Mouse (Mus musculus): ENCODE measurements around the gene Khdc4.

The Khdc4 gene

DNA sequence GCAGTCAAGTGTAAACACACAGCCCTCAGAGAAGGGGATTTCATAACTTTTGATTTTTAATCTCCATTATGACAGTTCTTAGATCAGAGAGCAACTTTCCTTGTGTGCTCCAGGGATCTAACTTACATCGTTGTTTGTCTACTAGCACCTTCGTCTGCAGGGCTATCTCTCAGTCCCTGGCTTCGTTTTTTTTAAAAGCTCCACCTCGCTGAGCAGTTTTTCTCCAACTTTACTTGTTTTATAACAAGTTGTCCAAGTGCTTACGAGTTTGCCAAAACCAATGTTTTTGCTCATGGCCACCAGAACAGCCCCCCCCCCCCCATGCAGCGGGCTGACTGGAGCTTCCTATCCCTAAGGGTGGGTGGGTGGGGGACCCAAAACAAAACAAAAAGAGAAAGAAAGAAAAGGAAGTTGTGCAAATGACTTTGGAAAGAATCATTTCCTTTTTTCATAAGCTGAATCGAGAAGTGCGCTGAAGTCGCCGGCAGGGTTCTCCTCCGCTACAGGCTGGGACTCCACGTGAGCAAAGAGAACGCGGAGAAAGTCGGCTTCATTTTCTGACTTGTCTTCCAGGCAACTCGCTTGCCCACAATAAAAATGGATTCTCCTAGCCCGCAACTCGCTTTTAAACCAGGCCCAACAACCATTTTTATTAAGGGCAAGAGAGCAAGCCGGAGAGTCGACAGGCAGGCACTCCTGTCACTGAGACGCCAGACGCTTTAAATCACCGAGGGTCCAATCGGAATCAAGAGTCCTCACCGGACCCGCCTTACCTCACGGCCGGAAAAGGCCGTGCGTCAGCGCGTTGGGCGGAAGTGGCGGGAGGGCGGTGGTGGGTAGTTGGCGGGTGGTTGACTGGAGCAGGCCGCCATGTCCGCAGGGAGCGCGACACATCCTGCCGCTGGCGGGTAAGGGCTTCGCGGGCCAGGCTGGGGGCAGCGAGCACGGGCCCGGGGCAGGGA lies at the start of gene Khdc4:
Khdc4 (plus strand) TSS at position 824 of the 962 bp plus-strand sequence.
- peak; percentile 97 for DNase-seq (ENCODE audit: low read depth)

DNA sequence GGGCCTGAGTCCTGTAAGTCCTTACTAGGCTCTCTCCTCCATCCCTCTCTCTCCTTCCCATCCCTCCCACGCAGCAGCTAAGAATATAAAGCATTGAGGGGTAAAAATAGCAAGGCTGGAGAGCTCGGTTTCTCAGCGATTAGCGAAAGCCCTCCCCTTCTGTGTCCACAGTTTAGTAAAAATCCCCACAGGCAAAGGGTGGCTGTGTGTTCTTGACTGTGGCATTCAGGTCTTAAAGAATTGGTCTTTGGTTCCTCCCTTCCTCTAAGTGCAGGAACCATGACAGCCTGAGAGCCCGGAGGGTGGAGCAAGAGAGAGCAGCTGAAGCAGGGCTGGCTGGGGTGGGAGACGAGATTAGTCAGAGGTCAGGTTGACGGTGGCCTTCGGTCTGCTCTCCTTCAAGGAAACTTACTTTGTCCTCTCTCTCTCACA lies 49.0 kb upstream of the Khdc4 start:
- DNase-seq (ENCODE audit: low read depth) = no peak

DNA sequence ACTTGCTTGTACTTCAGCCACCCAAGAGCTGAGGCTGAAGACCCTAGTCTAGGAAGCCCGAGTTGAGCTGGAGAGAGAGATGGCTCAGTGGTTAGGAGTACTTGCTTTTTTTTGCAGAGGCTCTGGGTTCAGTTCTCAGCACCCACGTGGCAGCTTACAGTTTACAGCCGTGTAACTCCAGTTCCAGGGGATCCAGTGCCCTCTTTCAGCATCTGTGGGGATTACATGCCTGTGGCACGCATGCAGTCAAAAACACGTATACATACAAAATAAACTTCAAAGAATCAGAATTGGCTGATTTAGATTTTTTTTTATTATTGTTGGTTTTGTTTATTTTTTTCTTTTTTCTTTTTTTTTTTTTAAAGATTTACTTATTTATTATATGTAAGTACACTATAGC lies 48.5 kb upstream of the Khdc4 start:
- DNase-seq (ENCODE audit: low read depth) = no peak

DNA sequence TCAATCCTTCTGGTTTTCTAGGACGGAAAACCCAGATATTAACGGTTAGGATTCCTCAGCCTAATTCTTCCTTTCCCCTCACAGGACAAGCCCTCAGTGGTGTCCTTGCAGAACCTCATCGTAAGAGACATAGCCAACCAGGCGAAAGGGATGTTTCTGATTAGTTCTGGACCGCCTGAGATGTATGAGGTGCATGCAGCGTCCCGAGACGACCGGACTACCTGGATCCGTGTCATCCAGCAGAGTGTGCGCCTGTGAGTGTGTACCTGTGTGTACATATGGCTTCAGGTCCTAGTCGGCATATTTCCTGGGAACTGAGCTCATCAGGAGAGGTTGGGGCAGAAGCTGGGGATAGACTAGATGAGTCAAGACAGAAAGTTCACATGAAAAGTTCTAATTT lies 46.4 kb upstream of the Khdc4 start:
- DNase-seq (ENCODE audit: low read depth) = no peak

DNA sequence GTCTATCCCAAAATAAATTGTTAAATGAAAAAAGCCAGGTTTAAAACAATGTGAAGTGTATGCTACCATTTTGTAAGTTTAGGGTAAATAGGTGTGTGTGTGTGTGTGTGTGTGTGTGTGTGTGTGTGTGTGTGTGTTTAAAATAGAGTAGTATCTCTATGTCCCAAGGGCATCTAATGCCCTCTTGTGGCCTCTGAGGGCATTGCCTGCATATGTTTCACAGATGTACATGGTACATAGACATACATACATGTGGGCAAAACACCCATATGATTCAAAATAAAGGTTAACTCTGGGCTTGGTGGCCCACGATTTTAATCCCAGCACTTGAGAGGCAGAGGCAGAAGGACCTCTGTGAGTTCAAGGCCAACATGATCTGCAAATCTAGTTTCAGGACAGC lies 44.9 kb upstream of the Khdc4 start:
- DNase-seq (ENCODE audit: low read depth) = peak; percentile 89

DNA sequence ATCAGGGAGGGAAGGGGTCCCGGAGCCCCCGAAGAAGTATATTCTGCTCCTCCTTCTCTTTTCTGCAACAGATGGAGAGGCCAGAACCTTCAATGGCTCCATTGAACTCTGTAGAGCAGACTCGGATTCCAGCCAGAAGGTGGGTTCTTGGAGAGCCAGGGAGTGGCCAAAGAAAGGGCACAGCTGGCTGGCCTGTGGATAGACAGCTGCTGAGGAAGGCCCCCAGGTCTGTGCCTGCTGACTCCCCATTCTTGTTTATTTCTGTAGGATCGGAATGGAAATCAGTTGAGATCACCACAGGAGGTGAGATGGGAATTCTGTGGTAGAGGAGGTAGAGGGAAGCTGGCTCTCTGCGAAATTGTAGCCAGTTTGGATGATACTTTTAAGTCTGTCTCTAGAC lies 42.5 kb upstream of the Khdc4 start:
- no peak for DNase-seq (ENCODE audit: low read depth)

DNA sequence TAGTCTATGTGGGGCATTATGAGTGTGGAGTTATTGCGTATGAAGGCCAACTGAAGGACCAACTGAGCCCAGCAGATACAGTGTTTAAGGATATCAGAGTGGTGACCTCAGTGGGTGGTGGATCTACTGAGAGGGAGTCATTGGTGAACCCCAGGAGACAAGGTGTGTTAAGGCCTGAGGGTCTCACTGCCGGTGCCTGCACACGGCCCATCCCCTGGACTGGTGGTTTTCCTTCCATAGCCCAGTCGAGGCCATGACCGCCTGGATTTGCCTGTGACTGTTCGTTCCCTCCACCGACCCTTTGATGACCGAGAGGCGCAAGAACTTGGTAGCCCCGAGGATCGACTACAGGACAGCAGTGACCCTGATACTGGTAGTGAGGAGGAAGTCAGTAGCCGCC lies 39.7 kb upstream of the Khdc4 start:
- no peak for DNase-seq (ENCODE audit: low read depth)

DNA sequence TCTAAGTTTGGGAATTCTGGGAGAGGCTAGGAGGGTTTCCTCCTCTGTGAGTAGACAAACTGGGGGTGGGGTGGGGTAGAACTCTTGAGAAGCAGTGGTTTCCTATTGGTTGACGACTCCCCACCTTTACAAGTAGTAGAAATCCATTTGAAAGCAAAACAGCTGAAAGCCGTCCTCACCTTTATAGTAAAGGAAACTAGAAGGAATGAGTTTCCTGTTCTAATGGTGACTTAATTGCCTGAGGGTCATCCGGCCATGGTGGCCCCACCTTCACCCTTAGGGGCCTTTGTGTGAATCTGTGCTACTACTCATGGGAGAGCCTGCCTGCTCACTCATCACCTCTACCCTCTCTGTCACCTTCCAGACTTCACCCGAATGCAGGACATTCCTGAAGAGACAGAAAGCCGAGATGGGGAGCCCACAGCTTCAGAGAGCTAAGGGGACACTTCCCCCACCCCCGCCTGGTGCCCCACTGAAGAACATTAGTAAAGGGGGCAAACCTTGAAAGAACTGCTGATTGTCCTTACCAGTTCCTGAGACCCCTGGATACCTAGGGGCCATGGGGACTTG lies 39.1 kb upstream of the Khdc4 start:
- no peak for DNase-seq (ENCODE audit: low read depth)

DNA sequence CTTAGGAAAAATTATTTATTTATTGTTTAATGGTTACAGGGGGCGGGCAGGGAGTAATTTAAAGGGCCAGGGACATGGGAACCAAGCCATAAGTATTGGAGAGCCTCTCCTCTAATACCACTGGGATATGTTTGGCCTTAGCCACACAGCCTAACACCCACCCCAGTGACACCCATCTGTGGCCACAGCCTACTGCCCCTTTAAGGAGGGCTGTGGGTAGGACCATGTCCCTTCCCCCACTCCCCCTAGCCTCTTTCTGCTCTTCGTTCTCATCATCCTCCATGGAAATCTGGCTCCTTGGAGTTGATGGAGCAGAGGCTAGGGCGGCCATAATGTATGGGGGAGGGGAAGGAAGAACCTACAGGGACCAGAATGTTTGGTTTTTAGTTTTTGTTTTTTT lies 38.5 kb upstream of the Khdc4 start:
- DNase-seq (ENCODE audit: low read depth) = no peak

DNA sequence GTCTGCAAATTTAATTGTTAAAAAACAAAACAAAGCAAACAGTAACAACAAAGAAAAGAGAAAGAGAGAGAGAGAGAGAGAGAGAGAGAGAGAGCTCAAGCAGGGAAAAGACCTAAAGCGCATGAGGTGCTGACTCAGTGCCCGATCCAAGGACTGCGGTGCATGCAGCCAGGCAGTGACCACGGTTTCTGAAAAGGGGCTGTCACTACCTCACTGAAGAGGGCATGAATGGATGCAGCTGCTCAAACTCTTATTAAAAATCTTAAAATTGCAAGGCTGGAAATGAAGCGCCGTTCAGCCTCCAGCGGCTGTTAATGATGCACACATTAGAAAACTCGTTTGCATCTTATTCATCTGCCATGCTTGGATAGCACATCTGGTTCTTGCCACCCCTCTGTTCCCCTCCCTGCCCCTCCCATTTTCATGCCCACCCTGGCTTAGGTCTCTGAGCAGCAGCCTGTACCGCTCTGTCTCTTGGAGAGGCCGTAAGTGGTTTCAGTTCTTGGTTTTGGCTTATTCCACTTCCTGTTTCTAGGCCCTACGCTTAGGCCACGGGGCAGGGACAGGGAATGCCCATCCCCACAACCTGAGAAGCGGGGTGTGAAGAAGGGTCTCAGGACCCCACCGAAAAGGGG lies 37.7 kb upstream of the Khdc4 start:
- DNase-seq (ENCODE audit: low read depth) = no peak

DNA sequence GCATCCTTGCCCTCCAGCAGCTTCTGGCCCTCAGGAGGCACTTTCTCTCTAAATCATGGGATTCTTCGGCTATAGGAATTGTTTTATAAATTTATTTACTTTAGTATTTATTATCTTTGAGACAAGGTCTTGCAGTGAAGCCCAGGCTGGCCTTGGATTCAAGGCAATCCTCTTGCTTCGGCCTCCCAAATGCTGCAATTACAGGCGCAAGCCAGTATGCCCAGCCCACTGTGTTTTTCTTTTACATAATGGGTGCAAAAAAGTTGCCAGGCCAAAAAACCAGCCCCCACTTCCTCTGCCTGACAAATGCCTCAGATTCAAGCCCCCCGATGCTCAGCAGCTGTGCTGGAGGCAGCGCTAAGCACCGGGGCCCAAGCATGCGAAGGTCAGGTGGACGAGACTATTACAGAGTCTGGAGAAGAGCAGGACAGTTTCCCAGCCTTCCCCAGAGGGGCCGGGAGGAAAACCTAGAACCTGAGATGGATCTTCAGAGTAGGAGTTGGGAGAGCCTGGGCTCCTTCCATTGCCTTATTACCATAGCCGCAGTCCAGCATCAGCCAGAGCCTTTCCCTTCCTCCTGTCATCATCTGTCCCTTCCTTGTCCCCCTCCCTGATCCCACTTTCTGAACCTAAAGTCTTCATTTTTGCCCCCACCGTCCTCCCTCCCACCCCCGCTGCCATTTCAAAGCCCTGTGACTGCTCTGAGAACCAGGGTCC lies 37.0 kb upstream of the Khdc4 start:
- no peak for DNase-seq (ENCODE audit: low read depth)

DNA sequence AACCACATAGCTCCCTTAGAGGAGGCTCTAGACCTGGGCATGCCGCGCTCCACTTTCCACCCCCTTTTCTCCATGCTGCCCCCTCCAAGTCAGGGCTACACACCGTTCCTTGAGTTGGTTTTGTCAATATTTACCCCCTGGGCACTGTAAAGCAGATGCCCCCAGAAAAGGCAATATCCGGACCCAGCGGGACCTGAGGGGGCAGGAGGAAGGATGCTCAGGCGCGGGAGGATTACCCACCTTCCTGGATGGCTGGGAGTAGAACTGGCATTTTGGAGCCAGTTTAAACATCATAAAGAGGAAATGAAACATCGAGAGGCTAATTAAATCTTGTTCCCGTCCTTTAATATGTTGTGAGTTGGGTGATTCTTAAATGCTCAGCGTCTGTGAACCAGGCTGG lies 36.4 kb upstream of the Khdc4 start:
- no peak for DNase-seq (ENCODE audit: low read depth)

DNA sequence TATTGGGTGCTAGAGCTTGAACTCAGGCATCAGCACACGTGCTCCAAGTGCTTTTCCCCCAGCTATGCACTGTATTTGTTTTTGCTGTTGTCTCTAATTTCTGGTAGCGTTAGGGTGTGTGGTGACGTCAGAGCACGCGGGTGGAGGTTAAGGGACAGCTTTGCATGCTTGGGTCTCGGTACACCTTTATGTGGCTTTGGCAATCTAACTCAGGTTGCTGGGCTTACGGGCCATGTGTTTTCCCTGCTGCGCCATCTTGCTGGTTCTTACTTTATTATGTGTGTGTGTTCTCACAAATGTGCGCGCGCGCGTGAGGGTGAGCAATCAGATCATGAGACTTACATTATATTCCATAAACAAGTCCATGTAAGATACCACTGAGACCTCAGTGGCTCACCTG lies 35.6 kb upstream of the Khdc4 start:
- DNase-seq (ENCODE audit: low read depth) = no peak

DNA sequence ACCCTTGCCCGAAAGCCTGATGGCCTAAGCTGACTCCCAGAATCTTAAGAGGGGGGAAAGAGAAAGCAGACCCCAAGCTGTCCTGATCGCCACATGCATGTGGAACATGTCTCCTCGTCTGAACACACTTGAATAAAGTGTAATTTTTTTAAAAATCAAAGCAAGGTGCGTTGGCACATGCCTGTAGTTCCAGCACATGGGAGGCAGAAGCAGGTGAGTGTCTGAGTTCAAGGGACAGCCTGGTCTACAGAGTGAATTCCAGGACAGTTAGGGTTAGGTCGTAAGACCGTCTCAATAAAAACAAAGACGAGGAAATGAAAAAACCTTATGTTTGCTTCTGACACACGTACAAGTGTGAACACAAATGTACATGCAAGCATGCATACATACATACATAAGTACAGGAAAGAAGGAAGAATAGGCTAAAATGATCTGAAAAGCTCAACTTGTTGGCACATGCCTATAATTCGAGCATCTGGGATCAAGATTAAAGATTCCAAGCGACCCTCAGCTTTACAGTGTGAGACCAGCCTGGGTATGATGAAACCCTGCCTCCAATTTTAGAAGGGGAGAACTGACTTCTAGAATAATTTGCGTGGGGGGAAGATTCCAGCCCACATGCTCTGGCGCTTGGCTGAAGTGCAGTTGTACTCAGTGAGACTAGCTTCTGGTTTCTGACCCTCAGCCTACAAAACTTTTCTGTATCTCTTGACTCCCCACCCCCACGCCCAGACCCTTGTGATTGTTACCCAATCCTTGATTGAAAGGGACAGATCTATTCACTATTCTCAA lies 34.7 kb upstream of the Khdc4 start:
- no peak for DNase-seq (ENCODE audit: low read depth)

DNA sequence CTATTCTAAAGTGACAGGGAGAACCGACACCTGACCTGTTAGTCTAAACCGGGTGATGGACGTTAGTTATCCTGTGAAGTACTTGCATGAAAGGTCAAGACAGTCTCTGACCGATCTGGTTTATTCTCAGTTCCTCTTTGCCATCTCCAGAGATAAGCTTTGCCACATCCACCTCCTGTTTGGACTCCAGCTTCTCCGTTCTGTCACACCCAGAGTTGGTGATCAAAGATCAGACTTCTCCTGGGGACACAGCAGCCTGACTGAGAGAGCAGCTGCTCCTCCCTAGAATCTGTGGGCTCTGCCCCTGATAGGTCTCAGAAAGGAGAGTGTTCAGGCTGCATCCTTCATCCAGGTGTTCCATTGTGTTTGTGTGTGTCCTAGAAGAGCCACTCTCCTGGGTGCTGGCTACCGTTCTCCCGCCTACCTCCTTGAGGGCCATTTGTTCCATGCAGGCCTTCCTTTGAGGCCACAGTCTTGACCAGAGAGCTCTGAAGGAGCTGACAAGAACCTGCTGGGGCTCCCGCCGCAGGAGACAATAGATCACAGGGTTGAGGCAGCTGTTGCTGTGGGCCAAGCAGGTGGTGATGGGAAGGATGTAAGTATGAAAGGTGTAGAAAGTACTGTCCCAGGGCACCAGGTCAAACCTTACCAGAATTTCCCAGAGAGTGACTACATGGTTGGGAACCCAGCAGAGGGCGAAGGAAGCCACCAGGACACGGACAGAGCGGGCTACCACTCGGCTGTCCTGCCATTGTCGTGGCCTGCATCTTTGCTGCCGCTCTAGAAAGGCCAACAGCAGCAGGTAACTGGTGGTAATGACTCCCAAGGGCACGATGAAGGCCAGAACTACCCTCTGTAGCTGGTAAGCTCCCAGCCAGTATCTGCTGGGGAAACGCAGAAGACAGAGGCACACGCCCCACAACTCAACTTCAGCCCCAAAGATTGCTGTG lies 33.7 kb upstream of the Khdc4 start:
- DNase-seq (ENCODE audit: low read depth) = no peak

DNA sequence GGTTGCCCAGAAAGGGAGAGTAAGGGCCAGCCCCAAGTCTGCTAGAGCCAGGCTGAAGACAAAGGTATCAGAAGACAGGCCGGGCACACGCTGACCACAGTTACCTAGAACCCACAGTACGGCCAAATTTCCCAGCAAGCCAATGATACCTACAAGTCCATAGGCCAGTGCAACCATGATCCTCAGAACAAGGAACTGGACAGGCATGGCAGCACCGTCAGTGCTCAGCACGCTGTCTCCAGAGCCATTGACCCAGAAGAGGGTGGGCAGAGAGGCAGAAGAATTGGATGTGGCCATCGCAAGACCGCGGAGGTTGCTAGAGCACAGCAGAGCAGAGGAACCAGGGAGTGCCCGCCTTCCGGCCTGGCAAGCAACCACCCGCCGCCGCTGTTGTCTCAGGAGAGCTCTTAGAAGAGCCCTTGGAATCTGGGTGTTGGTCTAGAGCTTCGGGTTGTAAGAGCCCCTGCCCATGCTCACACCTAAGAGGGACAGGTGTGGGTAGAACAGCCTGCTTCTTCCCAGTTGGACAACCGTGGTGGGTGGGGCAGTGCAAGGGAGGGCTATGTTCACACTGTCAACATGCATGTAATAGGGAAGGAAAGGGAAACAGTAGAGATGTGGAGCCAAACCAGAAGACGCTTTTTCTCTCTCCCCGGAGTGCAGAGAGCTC lies 32.6 kb upstream of the Khdc4 start, which contains the start of gene Rxfp4:
Rxfp4 (minus strand) TSS at position 297 of the 670 bp plus-strand sequence.
- no peak for DNase-seq (ENCODE audit: low read depth)

DNA sequence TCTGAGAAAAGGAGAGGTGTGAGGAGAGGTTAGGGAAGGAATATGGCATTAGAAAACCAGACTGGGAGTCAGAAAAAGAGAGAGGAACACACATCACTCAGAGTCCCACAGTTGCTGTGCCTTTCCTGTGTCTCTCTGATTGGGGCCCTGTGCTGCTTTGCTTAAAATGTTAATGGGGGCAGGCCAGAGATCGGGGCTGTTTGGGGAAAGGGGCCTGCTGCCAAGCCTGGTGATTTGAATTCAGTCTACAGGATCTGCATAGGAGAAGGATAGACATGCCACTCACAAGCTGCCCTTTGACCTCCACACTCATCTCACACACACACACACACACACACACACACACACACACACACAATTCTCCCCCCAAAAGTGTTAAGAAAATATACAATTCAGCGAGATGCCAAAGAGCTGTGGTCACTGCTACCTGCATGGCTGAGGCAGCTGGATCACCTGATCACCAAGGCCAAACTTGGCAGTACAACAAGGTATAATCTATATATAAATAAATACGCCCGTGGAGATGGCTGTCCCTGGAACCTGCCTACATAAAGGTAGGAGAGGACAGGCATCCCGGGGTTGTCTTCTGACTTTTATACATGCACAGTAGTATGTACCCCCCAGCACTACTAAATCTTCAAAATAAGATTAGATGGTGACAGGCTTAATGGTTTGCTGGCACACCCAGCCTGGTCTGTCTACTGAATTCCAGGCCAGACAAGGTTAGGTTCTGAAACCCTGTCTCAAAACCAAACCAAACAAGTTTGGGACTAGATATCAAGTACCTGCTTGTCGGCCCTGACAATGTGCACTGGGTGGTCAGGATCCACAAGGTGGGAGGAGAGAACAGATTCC lies 31.9 kb upstream of the Khdc4 start:
- DNase-seq (ENCODE audit: low read depth) = no peak

DNA sequence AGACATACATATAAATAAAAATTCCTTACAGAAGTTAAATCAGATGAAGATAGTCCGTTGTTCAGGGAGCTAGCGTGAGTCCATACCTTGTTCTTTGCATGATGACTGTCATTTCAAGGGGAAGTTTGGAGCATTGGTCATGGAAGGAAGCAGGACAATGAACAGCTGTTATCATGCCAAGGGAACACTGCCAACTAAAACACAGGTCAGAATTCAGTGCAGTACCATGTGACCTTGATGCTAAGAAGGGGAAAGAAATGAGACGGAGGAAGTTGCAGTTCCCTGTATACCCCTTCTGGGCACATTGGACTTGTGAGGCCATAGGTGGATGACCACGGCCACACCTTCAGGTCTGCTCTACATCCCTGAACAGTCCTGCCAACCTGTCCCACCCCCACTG lies 31.0 kb upstream of the Khdc4 start:
- DNase-seq (ENCODE audit: low read depth) = no peak

DNA sequence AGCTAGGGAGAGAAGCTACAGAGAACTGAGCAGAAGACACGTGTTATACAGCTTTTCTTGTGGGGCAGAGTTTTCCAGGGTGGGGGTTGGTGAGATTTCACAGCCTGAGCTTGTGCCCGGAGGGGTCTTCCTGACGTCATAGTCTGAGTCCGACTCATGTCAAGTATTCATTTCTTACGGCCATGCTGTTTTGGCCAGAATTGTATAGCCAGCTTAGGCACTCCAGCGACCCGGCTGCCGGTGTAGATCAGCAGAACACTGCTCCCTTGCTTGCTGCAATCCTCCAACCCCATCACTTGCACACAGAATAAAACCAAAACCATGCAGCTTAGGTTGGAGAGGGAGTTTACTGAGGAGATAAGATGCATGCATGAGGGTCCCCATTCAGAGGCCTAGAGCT lies 30.0 kb upstream of the Khdc4 start:
- DNase-seq (ENCODE audit: low read depth) = no peak

Data from naive thymus-derived CD4-positive, alpha-beta T cell, adult 2 months (primary cell).